Mouse (Mus musculus): ENCODE measurements at regions not wholly inside any gene's neighbourhood (a gene's known extent, or its start where the extent isn't known, plus 50 kb on each side); places are given as distances from the start of the nearest gene placed in this dataset.

- 0 out of 2 replicates have a peak overlapping the region, but pooled peaks have one; percentile 5 for H3K27ac ChIP-seq (replicated peaks; ENCODE audit: insufficient read depth, low read depth, low read length)
- no peak overlapping the region for H3K4me3 ChIP-seq (ENCODE audit: insufficient read depth, low read depth, low read length)
- H3K27me3 ChIP-seq (ENCODE audit: control insufficient read depth, insufficient read depth, low read length), result no peaks in the 10 kb centered on the region
- TF ChIP-seq POLR2A (IDR thresholded peaks at IDR 0.05; ENCODE audit: extremely low read depth, insufficient read depth, low read length) (no peak), CTCF (IDR thresholded peaks at IDR 0.05; ENCODE audit: low read depth, low read length) (no peak)
- H3K36me3 ChIP-seq (ENCODE audit: control insufficient read depth, insufficient read depth, low read length), result no peaks in the 10 kb centered on the region
- no peak overlapping the region for H3K9ac ChIP-seq (ENCODE audit: low read depth, low read length)
- no peaks in the 10 kb centered on the region for H3K79me2 ChIP-seq (ENCODE audit: control insufficient read depth, insufficient read depth, low read length)
- no peaks in the 10 kb centered on the region for H3K4me1 ChIP-seq (ENCODE audit: control insufficient read depth, insufficient read depth, low read length)
- DNase-seq (ENCODE audit: extremely low read depth, low read depth, low spot score), result no peak
- WGBS, result 37% methylated on average over 7 of the region's 7 CpGs
Measured at GRCm38 (mm10) chr15:25495926-25496644, 82.5 kb upstream of the Basp1 start.

DNA sequence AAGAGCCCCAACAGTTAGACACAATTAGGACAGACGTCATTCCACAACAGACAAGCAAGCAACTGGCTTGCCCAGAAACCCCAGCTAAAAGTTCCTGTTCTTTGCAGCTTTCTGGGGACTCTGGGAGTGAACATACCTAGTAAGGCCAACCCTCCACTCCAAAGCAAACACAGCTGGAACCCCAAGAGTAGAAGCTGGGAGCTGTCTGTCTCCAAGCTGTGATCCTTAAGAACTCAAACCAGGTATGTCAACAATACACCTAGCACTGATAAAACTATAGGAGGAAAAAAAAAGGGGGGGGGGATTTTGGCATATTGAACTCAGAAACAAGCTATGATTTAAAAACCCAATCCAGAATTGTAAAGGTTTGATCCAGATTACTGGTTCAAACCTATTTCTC lies 84.2 kb upstream of the Basp1 start:
- Histone ChIP-seq H3K27me3 (ENCODE audit: control insufficient read depth, insufficient read depth, low read length) (no peaks in the 10 kb centered on the region), H3K79me2 (ENCODE audit: control insufficient read depth, insufficient read depth, low read length) (no peaks in the 10 kb centered on the region), H3K9ac (ENCODE audit: low read depth, low read length) (no peak overlapping the region), H3K4me3 (ENCODE audit: insufficient read depth, low read depth, low read length) (no peak overlapping the region), H3K27ac (replicated peaks; ENCODE audit: insufficient read depth, low read depth, low read length) (no peak overlapping the region), H3K36me3 (ENCODE audit: control insufficient read depth, insufficient read depth, low read length) (no peaks in the 10 kb centered on the region), H3K4me1 (ENCODE audit: control insufficient read depth, insufficient read depth, low read length) (no peaks in the 10 kb centered on the region; the same call in 1 of the 2 replicates)
- TF ChIP-seq CTCF (IDR thresholded peaks at IDR 0.05; ENCODE audit: low read depth, low read length) (no peak), POLR2A (IDR thresholded peaks at IDR 0.05; ENCODE audit: extremely low read depth, insufficient read depth, low read length) (no peak)
- 89% methylated on average over 1 of the region's 1 CpGs for WGBS
- no peak for DNase-seq (ENCODE audit: extremely low read depth, low read depth, low spot score)

- H3K27me3 ChIP-seq (ENCODE audit: control insufficient read depth, insufficient read depth, low read length), result no peaks in the 10 kb centered on the region
- 91% methylated on average over 2 of the region's 2 CpGs for WGBS
- H3K79me2 ChIP-seq (ENCODE audit: control insufficient read depth, insufficient read depth, low read length), result no peaks in the 10 kb centered on the region
- no peak overlapping the region for H3K9ac ChIP-seq (ENCODE audit: low read depth, low read length)
- no peak overlapping the region for H3K27ac ChIP-seq (replicated peaks; ENCODE audit: insufficient read depth, low read depth, low read length)
- no peak overlapping the region for H3K4me3 ChIP-seq (ENCODE audit: insufficient read depth, low read depth, low read length)
- no peak for DNase-seq (ENCODE audit: extremely low read depth, low read depth, low spot score)
- H3K4me1 ChIP-seq (ENCODE audit: control insufficient read depth, insufficient read depth, low read length), result no peaks in the 10 kb centered on the region; the same call in 1 of the 2 replicates
- TF ChIP-seq POLR2A (IDR thresholded peaks at IDR 0.05; ENCODE audit: extremely low read depth, insufficient read depth, low read length) (no peak), CTCF (IDR thresholded peaks at IDR 0.05; ENCODE audit: low read depth, low read length) (no peak)
- H3K36me3 ChIP-seq (ENCODE audit: control insufficient read depth, insufficient read depth, low read length), result no peaks in the 10 kb centered on the region
Measured at GRCm38 (mm10) chr15:25498422-25498821, 84.9 kb upstream of the Basp1 start.

DNA sequence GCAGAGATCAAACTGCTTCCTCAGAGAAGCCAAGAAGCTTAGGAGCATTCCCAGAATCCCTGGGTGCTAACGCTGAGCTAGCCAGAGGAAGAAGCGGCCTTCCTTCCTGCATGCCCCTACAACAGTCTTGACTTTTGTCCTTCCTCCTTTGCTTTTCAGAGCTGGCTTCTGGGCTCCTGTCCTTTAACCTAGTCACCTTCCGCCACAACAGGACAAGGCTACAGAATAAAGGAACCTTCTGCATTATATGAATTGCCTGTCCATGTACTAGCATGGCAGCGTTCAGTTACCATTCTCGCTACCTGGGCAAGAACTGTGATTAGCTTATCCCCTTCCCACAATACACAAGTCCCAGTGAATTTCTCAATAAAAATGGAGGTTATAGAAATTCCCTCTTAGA lies 88.9 kb upstream of the Basp1 start:
- DNase-seq (ENCODE audit: extremely low read depth, low read depth, low spot score), result no peak
- TF ChIP-seq POLR2A (IDR thresholded peaks at IDR 0.05; ENCODE audit: extremely low read depth, insufficient read depth, low read length), result no peak
- no peak for TF ChIP-seq CTCF (IDR thresholded peaks at IDR 0.05; ENCODE audit: low read depth, low read length)
- Histone ChIP-seq H3K4me3 (ENCODE audit: insufficient read depth, low read depth, low read length) (no peak overlapping the region), H3K36me3 (ENCODE audit: control insufficient read depth, insufficient read depth, low read length) (no peaks in the 10 kb centered on the region), H3K4me1 (ENCODE audit: control insufficient read depth, insufficient read depth, low read length) (no peaks in the 10 kb centered on the region; the same call in 1 of the 2 replicates), H3K27me3 (ENCODE audit: control insufficient read depth, insufficient read depth, low read length) (no peaks in the 10 kb centered on the region), H3K9ac (ENCODE audit: low read depth, low read length) (no peak overlapping the region), H3K27ac (replicated peaks; ENCODE audit: insufficient read depth, low read depth, low read length) (0 out of 2 replicates have a peak overlapping the region, but pooled peaks have one; percentile 22), H3K79me2 (ENCODE audit: control insufficient read depth, insufficient read depth, low read length) (no peaks in the 10 kb centered on the region)
- WGBS, result 71% methylated on average over 5 of the region's 5 CpGs

- Histone ChIP-seq H3K9ac (ENCODE audit: low read depth, low read length) (no peak overlapping the region), H3K27me3 (ENCODE audit: control insufficient read depth, insufficient read depth, low read length) (no peaks in the 10 kb centered on the region), H3K27ac (replicated peaks; ENCODE audit: insufficient read depth, low read depth, low read length) (no peak overlapping the region), H3K79me2 (ENCODE audit: control insufficient read depth, insufficient read depth, low read length) (no peaks in the 10 kb centered on the region), H3K4me1 (ENCODE audit: control insufficient read depth, insufficient read depth, low read length) (no peaks in the 10 kb centered on the region; the same call in 1 of the 2 replicates), H3K36me3 (ENCODE audit: control insufficient read depth, insufficient read depth, low read length) (no peaks in the 10 kb centered on the region), H3K4me3 (ENCODE audit: insufficient read depth, low read depth, low read length) (no peak overlapping the region)
- no peak for DNase-seq (ENCODE audit: extremely low read depth, low read depth, low spot score)
- peak; percentile 15; the same call in 1 of the 2 replicates for TF ChIP-seq CTCF (IDR thresholded peaks at IDR 0.05; ENCODE audit: low read depth, low read length)
- no peak for TF ChIP-seq POLR2A (IDR thresholded peaks at IDR 0.05; ENCODE audit: extremely low read depth, insufficient read depth, low read length)
- 68% methylated on average over 6 of the region's 6 CpGs for WGBS
Measured at GRCm38 (mm10) chr15:25503104-25503503, 89.5 kb upstream of the Basp1 start.

DNA sequence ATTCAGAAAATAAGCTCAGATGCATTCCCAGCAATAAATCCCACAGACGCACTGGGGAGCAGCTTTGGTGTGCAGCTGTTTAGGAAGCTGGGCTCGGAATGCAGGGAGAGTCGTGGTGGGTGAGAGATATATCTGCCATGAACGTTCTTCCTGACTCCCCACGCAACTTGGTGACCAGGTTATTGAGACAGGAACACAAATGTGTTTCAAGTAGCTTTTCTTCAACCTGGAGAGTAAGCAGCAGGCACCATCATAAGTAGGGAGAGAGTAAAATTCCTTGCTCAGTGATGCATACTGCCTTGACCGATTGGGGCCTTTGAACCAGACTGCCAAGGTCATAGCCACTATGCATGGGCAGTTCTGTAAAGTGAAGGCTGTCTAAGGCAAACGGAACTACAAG lies 95.6 kb upstream of the Basp1 start:
- TF ChIP-seq POLR2A (IDR thresholded peaks at IDR 0.05; ENCODE audit: extremely low read depth, insufficient read depth, low read length), result no peak
- no peak for TF ChIP-seq CTCF (IDR thresholded peaks at IDR 0.05; ENCODE audit: low read depth, low read length)
- Histone ChIP-seq H3K79me2 (ENCODE audit: control insufficient read depth, insufficient read depth, low read length) (no peaks in the 10 kb centered on the region), H3K4me3 (ENCODE audit: insufficient read depth, low read depth, low read length) (no peak overlapping the region), H3K27ac (replicated peaks; ENCODE audit: insufficient read depth, low read depth, low read length) (no peak overlapping the region), H3K27me3 (ENCODE audit: control insufficient read depth, insufficient read depth, low read length) (no peaks in the 10 kb centered on the region), H3K4me1 (ENCODE audit: control insufficient read depth, insufficient read depth, low read length) (no peaks in the 10 kb centered on the region; the same call in 1 of the 2 replicates), H3K36me3 (ENCODE audit: control insufficient read depth, insufficient read depth, low read length) (no peaks in the 10 kb centered on the region), H3K9ac (ENCODE audit: low read depth, low read length) (no peak overlapping the region)
- WGBS, result 77% methylated on average over 7 of the region's 7 CpGs
- DNase-seq (ENCODE audit: extremely low read depth, low read depth, low spot score), result no peak
